Mouse (Mus musculus): ENCODE measurements around the gene Smad1. TPM values are rescaled to one million over a fixed set of nuclear protein-coding genes. Genes with fewer than 3 reads are reported as not detected.

Gene Smad1
- total RNA-seq, 2 experiments from 2014 or later, result 25.6 TPM

DNA sequence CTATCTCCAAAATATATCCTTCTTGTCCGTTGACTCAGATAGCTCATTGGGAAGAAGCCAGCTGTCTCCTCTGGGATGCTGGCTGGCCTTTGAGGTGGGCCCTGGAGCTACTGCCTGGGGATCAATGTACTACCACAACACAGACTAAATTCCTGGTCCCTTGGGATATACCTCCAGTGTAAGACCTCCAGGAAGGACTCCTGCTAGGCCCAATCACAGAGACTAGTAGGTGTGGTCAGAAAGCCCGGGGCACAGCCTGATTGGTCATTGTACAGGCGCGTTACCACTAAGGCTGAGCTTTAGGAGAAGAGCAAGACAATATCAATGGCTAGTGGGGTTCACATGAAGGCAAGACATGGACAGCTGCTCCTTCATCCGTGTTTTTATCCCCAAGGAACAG is 93.4 kb downstream of the Smad1 start:
- no peak for DNase-seq (ENCODE audit: low spot score in 2 of 2)

DNA sequence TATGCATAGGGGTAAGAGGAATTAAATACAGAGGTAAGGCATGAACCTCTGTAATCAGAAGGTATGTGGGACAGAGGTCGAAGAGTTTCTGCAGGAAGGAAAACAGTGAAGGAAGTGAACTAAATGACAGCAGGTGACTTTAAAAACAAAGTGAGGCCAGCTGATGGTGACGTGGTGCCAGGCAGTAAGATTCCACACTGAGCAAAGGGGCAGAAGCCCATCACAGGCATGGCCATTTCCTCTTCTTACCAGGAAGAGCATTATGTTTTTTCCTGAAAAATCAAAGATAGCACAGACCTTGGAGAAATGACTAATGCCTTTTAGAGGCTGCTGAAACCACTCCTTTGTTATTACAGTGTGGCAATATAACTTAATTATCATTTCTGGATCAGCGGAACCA is 97.8 kb downstream of the Smad1 start:
- no peak for DNase-seq (ENCODE audit: low spot score in 2 of 2)

DNA sequence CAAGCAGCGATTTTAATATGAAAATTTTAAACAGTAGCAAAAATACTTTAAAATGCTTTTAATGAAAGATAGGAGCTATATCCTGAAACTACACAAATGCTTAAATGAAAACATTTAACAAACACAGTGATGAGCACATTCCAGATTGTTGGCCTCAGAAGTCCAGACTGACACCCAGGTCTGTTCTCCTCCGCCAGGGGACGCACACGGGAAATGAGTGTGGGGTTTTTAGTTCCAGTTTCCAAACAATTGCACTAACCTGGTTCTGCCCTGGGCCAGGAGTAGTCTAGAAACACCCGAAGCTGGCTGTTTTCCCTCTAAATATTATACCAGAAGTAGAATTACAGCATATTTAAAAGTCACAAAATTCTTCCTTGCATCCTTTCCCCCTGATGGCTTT is 99.6 kb downstream of the Smad1 start:
- no peak for DNase-seq (ENCODE audit: low spot score in 2 of 2)

DNA sequence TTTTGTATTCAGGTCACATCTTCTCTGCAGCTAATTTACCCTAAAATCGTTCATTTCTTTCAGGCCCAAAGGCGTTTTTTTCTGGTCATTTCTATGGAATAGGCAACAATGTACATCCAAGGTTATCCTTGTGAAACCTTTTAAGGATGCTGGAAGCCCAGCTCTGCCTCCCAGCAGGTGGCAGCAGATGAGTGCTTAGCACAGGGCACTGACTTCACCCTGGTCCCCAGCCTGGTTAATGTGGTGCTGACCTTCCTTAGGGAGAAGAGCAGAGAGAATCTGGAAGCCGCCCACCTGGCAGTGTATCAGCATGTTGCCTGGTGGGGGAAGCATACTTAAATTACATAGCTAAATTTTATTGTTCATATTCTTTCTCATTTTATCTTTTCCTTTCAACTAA is 101.6 kb downstream of the Smad1 start:
- DNase-seq (ENCODE audit: low spot score in 2 of 2), result peak; percentile 61 to 67

DNA sequence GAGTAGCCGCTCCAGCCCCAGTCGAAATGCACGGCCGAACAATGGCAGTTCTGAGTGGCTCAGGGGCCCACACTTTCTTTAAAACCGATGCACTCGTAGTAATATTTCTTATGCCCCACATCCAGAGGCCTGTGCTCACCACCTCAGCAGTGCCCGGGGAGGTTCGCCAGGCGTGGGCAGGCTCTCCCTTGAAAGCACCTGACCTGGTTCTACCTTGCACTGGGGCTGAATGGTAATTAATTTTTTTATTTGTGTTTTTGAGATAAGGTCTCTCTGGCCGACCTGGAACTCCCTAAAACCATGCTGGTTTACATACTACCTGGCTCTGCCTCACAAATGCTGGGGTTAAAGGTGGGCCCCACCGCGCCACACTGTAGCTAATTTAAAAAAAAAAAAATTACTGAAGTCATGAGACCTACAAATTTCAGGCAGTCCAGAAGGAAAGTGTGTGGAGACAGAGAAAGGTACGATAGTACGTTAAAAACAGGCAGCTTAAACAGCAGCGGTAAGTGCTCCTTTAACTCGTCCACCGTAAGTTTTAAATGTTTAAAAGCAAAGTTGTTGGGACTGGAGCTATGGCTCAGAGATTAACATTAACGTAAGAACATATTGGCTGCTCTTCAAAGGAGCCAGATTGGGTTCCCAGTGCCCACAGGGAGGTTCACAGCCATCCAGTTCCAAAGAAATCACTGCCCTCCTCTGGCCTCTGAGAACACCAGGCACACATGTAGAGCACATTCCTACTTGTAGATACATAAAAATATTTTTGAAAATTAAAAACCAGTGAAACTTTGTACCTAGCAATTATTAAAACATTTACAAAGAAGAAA is 103.8 kb downstream of the Smad1 start:
- no peak for DNase-seq (ENCODE audit: low spot score in 2 of 2)

DNA sequence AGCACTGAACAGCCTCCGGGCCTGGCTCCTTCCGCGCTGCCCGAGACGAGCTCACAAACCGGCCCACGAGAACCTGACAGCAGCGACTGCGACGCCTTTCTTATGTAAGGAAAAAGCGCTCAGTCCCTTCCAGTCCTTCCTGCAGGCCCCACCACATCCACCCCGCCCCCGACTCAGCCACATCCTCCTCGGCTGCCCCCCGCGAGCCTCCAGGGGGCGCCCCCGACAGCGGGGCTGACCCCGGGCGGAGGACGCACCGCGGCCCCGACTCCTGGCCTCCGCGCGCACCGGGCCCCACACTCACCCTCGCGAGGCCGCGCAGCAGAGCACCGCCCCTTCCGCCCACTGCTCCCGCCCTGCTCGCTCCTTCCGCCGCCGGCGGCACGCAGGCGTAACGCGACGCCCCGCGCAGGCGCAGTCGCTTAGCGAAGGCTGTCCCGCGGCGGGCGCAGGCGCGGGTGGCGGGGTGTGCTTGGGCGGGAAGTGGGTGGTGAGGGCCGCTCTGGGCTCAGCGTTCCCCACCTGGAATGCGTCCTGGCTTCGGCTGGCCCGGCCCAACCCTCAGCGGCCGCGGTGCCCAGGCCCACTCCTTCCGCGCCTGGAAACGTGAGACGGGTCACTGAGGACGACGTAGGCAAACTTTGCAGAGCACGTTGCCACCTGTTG is 104.6 kb downstream of the Smad1 start, which contains the start of gene Mmaa:
Gene Mmaa, minus strand, starts transcription at position 328 of the 666 bp plus-strand sequence.
- DNase-seq (ENCODE audit: low spot score in 2 of 2), result peak; percentile 97 to 98

DNA sequence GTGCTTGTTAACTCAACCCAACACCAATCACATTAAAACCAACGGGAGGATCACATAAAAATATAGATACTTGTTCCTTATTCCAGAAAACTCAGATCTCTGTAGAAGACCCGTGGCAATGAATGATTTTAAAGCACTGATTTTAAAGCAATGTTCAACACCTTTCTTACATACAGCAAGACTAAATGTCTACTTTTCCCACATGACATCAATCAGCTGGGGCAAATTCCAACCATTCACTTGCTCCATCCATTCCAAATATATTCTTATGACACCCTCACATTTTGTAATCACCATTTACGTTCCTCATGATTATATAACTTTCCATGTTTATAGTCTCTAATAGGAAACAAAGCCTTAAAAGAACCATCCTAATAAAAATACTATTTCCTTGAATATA is 105.5 kb downstream of the Smad1 start:
- DNase-seq (ENCODE audit: low spot score in 2 of 2), result no peak

DNA sequence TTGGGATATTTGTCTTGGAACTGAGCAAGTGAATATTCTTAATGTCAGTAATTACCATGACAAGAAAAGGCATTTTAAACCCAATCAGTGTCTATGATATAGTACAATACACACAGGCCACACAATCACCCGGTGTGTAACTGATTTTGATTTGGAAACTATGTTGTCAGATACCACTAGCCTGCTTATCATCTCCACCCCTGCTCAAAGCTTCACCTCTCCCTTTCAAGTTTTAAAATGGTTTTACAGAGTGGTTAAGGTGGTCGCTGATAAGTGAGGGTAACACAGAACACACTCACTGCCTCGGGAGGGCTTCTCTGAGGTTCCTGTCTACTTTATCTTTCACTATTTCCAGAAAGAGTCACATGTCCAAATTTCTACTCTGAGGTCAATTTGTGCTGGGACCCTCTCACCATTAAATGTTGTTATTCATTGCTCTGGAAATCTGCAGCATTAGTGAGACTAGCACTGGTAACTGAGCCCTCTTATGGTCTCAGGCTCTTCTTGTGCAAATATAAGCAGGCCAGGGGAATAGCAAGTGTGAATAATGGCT is 106.5 kb downstream of the Smad1 start:
- DNase-seq (ENCODE audit: low spot score in 2 of 2), result no peak

DNA sequence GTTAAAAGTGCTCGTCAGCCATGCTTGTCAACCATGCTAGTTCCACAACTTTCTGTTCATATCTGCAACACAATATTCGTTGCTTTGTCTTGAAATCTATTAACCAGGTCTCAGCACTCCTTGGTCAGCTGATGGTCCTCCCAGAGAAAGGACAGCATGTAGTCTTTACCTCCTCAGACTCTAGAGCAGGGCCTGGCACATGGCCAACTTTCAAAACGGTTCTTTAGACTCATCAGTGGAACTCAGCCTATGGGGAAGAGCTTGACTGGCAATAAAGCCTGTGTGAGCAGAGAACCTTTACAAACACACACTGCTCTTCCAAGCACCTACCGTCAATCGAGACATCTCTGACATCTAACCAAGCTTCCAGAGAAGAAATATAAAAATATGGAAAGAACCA is 109.7 kb downstream of the Smad1 start:
- DNase-seq (ENCODE audit: low spot score in 2 of 2), result no peak

DNA sequence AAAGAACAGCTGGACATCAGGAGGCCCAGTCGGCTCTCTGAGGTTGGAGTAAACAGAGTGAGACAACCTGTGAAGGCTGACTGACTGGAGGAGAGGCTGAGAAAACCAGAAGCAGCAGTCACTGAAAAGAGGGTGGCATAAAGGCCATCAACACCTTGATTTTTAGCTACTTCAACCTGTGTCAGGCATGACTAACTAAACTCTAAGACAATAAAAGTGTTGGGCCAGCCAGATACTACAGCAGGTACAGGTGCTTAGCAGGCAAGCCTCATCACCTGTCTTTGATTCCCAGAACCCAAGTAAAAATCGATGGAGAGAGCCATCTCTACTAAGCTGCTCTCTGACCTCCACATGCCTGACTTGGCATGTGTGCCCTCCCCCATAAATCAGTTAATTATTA is 110.6 kb downstream of the Smad1 start:
- DNase-seq (ENCODE audit: low spot score in 2 of 2), result no peak

Other genes starting within 250 kb of the Smad1 start
- not detected for gene 1700011L22Rik, start 150.9 kb downstream of the Smad1 start, total RNA-seq (2021)
- 10 to 100 TPM; 34.1 to 41.7 TPM for gene Mmaa, start 104.6 kb downstream of the Smad1 start, total RNA-seq (2021)
- 10 to 100 TPM; 37.6 to 46.8 TPM for gene Otud4, start 240.1 kb upstream of the Smad1 start, total RNA-seq (2021)